Comparison of ENCODE assay signal across 11 mouse cellular contexts in the genomic region with DNA sequence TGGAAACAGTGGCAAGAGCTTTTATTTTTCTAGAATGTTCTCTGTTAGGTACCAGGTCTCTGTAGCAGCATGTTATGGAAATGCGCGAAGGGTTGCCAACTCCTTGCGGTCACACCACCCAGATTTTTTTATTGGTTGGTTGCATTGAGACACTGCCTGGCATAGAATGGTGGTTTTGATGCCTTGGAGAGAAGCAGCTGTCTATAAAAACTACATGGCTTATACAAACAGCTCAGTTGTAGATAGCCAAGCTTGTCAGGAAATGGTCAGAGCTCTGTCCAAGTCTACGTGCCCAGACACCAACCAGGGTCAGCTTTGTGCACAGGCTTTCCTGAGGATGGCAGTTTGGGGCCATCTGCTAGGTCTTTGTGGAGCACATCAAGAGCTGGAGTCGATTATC.
"Had no signal": no experiment of that assay in that cellular context is flagged by ENCODE, and none has a peak within 500 bp of the region (broad histone marks: within the 10 kb centered on the region; RNA-seq: fewer than 3 reads in every experiment).

No protein-coding gene starts in this region.

- DNase-seq: retina, postnatal 1 day; right cerebral cortex, adult 18-20 months; right cerebral cortex, postnatal 14 days; right cerebral cortex, postnatal 25 days; right cerebral cortex, postnatal 4 days; spleen, adult 18-20 months; thymus, adult 2 months; thymus, postnatal 14 days; thymus, postnatal 25 days; thymus, postnatal 36 days; thymus, postnatal 4 days had no signal
